Mouse (Mus musculus) urinary bladder, adult 2 months (tissue): Measurements from ENCODE around the gene Olfr1457. TPM values are rescaled to one million over a fixed set of nuclear protein-coding genes. Genes with fewer than 3 reads are reported as not detected.

ENCODE experiments used
- DNase-seq: peaks from one replicate; pipeline ENCODE4 v3.0.0; 2022; ENCODE audit warnings: low spot score
- polyA plus RNA-seq: library from polyadenylated mRNA; depleted of rRNA; stranded (reverse); fragments of >200 nt; gene quantifications from 2 replicates; pipeline ENCODE4 v1.2.3, GENCODE M21; 2012; rRNA removed

The Olfr1457 gene
- polyA plus RNA-seq, result not detected in 2 replicates

GRCm38 (mm10) chr19:13097791-13098190 is at the start of gene Olfr1457:
Gene Olfr1457 (minus strand): TSS chr19:13097891.
- DNase-seq, result no peak

- no peak for DNase-seq
Measured at GRCm38 (mm10) chr19:13106675-13107074, 9.0 kb upstream of the Olfr1457 start, which contains the start of gene Olfr1458. Gene Olfr1458 (minus strand): TSS chr19:13106775.

GRCm38 (mm10) chr19:13093908-13094307 is 3.8 kb downstream of the Olfr1457 start:
- no peak for DNase-seq

GRCm38 (mm10) chr19:13060310-13060709 is 37.4 kb downstream of the Olfr1457 start, which contains the start of gene Olfr1454:
Gene Olfr1454 (plus strand): TSS chr19:13060610.
- no peak for DNase-seq

Other genes starting within 250 kb of the Olfr1457 start
- not detected in 2 replicates for gene Olfr1444, start 240.6 kb downstream of the Olfr1457 start, polyA plus RNA-seq
- gene Olfr1445, start 214.0 kb downstream of the Olfr1457 start, polyA plus RNA-seq, result not detected in 2 replicates
- not detected in 2 replicates for gene Olfr1446, start 204.4 kb downstream of the Olfr1457 start, polyA plus RNA-seq
- not detected in 2 replicates for gene Olfr1447, start 194.1 kb downstream of the Olfr1457 start, polyA plus RNA-seq
- gene Olfr1448, start 173.5 kb downstream of the Olfr1457 start, polyA plus RNA-seq, result not detected in 2 replicates
- not detected in 2 replicates for gene Olfr1449, start 167.1 kb downstream of the Olfr1457 start, polyA plus RNA-seq
- not detected in 2 replicates for gene Olfr1450, start 147.6 kb downstream of the Olfr1457 start, polyA plus RNA-seq
- not detected in 2 replicates for gene Olfr1451, start 102.9 kb downstream of the Olfr1457 start, polyA plus RNA-seq
- gene Olfr1453, start 69.6 kb downstream of the Olfr1457 start, polyA plus RNA-seq, result not detected in 2 replicates
- not detected in 2 replicates for gene Olfr1454, start 37.3 kb downstream of the Olfr1457 start, polyA plus RNA-seq
- not detected in 2 replicates for gene Olfr1458, start 8.9 kb upstream of the Olfr1457 start, polyA plus RNA-seq
- gene Olfr1459, start 51.7 kb upstream of the Olfr1457 start, polyA plus RNA-seq, result not detected in 2 replicates
- gene Olfr1461, start 65.1 kb upstream of the Olfr1457 start, polyA plus RNA-seq, result not detected in 2 replicates
- gene Olfr1462, start 87.8 kb upstream of the Olfr1457 start, polyA plus RNA-seq, result not detected in 2 replicates
- gene Olfr1463, start 133.4 kb upstream of the Olfr1457 start, polyA plus RNA-seq, result not detected in 2 replicates
- not detected in 2 replicates for gene Olfr1465, start 217.7 kb upstream of the Olfr1457 start, polyA plus RNA-seq
- gene Olfr1466, start 241.0 kb upstream of the Olfr1457 start, polyA plus RNA-seq, result not detected in 2 replicates